Mouse (Mus musculus) liver, adult (tissue): ENCODE results near the gene Olfr424.

Source experiments
- GATA4 ChIP-seq: IDR thresholded peaks from 2 replicates; pipeline ENCODE4 v1.6.1; 2014; ENCODE audit warnings: mild to moderate bottlenecking, low read length; ENCODE audit not compliant: insufficient replicate concordance

Olfr424 gene

DNA sequence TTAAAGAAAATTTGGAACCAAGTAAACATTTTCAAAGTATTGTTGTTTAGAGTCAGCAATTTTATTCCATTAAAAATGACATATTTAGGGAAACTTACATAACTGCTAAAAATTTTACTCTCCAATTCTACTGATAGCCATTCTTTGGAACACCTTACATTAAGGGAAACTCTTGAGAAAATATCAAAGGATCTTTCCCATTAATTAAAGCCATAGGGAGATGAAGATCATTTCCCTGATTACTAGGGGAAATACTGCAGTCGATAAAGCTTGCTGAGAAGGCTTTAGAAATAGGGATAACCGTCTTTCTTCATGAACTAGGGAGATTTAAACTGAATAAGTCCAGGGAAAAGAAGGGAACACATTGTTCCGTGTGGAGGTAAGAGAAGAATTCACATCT is at the start of gene Olfr424:
TSS of gene Olfr424 (plus strand) at position 301 of the 400 bp plus-strand sequence.
- no peak for TF ChIP-seq GATA4

DNA sequence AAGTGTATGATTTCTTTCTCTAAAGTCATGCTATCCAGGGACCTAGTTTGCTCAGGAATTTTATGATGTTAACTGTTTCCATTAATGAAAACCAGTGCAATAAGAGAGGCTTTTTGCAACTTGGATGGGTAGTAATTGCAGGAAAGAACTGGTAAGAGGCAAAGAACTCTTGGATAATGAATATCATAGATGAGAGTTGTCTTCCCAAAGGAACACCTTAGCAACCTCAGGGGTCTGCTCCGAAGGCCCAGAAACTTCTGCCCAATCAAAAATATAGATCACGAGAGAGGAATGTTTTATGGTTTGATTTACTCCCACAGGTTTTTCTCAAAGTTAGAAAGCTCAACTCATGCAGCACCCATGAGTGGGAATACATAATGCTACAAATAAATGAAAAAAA is 47.3 kb upstream of the Olfr424 start, which contains the start of gene Olfr429:
TSS of gene Olfr429 (plus strand) at position 301 of the 400 bp plus-strand sequence.
- no peak for TF ChIP-seq GATA4

DNA sequence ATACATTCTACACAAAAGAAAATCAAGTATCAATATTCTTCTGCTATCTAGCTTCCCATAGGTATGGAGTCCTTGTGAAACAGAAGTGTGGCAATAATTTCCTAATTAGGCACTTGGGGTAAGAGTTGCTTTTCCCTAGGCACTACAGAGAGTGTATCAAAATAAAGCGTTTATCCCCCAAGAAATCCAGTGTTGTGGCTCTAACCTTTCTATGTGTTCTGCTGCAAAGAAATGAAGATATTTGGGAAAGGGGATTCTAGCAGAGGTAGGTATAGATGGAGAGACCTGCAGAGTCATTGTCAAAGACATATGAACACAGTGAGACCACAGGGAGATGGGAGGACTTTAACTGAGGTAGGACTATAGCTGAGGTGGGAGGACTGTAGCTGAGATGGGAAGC is 34.7 kb upstream of the Olfr424 start, which contains the start of gene Olfr427:
TSS of gene Olfr427 (plus strand) at position 301 of the 400 bp plus-strand sequence.
- no peak for TF ChIP-seq GATA4

DNA sequence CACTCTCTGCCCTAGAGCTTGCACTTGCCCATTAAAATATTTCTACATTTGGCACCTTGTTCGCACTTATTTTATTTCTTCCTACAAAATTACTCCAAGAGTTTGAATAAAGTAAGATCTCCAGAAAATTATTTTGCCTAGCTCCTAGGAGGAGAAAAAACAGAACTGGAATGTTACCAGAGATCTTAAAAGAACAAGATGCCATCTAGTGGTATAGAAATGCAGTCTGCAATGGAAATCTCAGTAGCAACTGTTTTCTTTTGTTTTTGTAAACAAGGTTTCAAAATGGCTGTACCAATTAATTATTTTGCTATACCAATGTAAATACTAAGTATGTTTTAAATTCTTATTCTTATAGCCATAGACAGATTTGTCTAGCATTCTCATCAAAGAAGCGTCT is 27.6 kb upstream of the Olfr424 start:
- TF ChIP-seq GATA4: no peak

DNA sequence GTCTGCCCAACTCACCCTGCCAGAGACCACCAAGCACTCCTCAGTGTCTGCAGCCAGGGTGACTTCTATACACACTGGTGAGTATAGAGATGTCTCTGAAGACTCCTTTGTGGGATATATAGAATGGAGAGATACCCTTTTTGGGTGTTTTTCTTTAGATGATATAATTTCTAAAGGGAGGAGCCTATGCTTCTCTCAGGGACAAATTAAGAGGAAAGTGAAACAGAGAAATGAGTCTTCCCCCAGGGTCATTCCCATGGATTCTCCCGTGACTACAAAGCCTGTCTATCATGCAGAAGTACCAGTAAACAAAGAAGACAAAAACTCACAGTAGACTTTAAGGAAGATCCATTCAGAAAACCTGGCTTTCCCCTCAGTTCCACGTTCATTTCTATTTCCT is 10.3 kb upstream of the Olfr424 start, which contains the start of gene Olfr231:
TSS of gene Olfr231 (minus strand) at position 101 of the 400 bp plus-strand sequence.
- TF ChIP-seq GATA4: no peak

DNA sequence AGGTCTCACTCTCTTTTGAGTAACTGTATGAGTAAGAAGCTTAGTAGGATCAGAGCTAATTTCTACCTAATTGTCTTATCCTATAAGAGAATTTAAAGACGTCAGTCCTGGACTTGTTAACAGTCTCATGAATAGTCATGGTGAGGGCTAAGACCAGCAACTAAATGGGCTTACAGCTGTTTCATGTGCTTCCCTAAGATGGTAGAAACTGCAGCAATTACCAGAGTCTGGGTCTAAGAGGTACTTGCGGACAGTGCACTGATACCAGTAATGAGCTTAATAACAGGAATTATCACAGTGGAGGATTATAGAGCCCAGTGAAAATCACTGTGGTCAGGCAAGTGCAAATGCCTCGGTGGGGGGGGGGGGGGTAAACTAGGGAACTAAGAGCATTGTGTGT is 682 bp downstream of the Olfr424 start:
- TF ChIP-seq GATA4: no peak

DNA sequence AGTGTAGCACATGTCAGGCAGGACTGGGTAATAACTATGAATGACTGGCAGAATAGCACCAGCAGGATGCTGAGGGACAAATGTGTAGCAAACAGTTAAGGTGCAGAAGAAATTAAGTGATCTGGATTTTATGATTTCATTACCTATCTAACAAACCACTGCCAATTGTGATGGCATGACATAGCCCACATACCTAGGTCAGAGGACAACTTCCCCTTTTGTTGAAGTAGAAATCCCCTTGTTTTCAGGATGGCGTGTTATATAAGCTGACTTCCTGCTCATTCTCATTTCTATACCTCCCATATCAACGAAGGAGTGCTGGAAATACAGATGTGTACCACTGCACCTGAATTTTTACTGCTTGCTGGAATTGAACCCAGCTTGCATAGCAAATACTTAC is 10.1 kb downstream of the Olfr424 start:
- TF ChIP-seq GATA4: no peak

DNA sequence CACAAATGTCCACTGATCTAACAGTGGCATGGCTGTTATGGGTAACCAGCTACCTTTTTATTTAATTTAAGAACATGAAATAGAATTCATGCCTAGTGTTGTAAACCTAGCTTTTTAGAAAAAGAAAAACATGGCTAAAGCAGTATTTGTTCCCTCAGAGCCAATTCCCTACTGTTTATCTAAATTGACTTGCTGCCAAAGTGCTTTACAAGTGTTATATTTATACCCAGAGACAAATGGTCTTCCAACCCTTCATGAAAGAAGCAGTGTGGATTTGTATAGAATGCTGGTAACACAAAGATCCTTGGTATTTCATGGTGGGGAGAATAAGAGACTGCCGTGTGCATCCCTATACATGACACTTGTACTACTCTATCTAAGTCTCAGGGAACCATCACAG is 15.4 kb downstream of the Olfr424 start:
- no peak for TF ChIP-seq GATA4

DNA sequence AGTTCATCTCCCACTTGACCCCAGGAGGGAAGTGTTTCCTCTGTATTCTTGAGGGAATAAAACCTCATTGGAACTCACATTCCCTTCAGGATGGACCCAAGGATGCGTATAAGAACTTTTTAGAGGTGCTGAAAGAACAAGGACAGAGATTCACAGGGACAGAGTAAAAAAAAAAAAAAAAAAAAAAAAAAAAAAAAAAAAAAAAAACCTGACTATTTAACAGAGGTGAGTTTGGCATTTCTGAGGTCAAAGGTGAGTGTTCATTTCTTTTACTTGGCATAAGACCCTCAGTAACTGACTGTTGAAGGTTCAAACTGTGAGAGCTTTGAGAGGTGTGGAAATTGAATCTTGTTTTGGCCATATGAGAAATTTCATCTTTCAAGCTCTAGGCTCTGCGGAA is 18.0 kb downstream of the Olfr424 start:
- TF ChIP-seq GATA4: no peak

DNA sequence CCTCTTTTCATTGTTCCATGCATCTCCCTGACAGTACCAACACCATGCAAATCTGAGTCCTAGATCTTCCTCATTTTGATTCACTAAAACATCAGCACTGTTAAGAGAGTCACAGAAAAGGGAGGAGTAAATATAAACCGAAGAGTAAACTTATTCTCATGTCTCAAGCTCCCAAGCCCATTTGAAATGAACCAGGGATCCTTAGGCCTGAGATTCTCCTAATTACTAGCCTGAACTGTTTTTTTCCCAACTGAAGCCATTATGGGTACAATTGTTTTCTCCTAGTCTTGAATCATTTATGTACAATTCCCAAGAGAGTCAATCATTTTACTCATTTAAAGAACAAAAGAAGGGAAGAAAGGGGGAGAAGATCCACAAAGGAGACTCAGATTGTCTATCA is 24.0 kb downstream of the Olfr424 start, which contains the start of gene Olfr420:
TSS of gene Olfr420 (plus strand) at position 301 of the 400 bp plus-strand sequence.
- no peak for TF ChIP-seq GATA4

DNA sequence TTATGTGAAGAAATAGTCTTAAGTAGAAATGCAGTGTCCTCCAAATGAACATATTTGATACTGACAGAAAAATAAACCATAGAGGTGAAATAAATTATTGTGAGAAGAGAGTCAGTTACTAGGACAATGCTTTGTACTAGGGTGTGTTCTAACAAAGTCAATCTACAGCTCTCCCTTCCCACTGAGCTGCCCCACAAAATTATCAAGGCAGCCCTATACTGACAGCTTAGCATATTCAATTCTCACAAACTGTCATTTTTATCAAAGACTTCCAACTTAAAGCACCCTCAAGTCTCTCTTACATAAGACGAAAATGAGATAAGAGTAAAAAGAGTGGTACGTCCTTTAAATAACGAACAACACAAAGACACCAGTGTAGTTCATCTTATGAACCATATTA is 26.3 kb downstream of the Olfr424 start:
- no peak for TF ChIP-seq GATA4

DNA sequence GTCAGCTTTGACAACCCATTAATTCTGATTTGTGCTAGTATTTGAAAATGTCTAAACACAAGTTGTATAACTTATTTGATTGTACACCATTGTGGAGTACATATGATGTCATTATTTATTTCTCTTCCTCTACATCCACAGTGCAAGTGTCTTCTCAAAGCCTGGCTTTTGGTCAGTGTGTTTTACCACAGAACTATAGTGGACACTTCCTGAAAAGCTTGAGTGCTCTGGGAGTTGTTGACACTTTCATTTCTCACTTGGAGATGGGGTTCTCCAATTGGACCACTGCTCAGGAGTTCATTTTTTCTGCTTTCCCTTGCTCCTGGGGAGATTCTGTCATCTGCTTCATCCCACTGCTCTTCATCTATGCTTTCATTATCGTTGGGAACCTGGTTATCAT is 27.2 kb downstream of the Olfr424 start:
- no peak for TF ChIP-seq GATA4

DNA sequence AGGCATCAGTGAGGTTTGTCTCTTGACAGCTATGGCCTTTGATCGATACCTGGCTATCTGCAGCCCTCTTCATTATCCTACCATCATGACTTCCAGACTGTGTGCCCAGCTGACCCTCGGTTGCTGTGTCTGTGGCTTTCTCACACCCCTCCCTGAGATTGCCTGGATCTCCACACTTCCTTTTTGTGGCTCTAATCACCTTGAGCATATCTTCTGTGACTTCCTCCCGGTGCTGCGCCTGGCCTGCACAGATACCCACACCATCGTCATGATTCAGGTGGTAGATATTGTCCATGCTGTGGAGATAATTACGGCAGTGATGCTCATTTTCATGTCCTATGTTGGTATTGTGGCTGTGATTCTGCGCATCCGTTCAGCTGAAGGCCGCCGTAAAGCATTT is 27.8 kb downstream of the Olfr424 start:
- TF ChIP-seq GATA4: no peak

DNA sequence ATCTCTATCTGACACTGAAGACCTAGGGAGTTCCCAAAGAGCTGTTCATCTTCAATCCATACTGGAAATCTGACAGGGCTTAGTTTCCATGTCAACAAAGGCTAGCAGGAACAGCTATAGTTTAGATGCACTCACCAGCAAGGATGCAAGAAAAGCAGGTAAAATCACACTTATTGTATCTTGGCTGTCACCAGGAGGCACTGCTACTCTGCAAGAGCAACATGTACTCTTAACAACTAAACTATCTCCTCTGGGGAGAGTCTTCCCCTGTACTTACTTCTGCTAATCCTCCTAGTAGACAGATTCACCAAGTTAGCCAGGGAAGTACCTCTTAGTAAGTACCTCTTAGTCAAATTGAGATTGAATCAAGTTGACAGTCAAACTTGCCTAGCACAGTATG is 37.7 kb downstream of the Olfr424 start:
- TF ChIP-seq GATA4: no peak

DNA sequence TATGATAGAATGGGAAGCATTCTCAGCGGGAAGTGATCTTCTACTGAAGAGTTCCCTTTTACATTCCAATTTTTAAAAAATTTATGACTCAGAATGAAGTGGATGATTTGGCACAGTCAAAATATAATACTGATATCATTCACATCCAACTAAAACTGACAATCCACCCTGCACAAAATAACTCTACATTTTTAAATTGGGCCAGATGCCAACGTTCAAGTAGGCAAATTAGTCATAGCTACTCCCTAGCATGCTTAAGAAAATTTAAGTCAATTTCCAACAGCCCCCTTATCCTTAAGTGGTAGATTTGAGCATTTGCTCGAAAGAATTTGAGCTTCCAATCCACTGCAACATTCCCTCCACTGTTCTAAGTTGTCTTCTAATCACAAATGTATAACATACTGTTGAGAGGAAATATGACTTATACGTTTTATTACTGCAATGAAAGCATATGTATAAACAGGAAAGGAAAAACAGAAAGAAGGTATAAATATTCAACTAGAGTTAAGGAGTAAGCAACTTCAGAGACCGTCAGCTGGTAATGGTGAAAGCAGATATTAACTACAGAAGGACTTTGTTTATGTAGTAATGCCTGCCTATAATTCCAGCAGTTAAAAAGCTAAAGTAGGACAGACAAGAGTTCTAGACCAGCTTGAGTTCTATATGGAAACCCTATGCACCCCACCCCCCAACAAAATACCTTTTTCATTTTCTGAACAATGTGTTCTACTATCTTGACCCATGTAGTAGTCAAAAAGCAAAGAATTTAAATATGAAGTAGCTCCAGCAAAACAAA is 39.6 kb downstream of the Olfr424 start:
- no peak for TF ChIP-seq GATA4

DNA sequence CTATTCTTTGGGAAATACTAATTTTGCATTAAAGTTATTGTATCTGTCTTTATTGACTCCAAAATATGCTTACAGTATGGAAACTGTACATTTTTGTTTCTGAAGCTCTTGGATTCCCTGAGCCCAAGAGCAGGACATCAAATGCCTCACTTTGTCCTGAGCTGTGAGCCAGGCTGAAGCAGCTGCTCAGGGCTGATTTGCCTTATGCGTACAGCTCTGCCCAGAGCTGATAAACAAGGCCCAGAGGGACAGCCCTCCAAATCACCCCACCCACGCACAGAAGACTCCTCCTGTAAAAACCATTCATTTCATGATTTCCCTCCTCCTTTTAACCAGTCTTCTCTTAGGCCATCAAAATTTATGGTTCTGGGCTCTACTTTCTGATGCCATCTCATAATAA is 40.2 kb downstream of the Olfr424 start:
- TF ChIP-seq GATA4: no peak

DNA sequence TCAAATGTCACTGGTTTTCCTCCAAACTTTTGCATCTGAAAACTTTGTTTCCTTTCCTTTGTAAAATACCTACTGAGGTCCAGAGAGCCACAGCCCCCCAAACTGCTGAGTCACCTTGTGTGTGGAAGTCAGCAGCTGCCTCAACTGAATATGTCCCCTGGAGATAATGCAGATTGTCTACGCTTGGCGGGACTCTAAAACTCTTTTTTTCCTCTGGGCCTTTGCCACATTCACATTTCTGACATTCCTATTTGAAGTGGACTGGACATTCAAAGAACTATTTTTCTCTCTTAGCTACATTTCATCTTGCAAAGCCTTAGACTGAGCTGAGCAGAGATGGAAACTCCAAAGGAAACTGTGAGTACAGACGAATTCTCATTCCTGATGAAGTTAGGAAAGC is 41.3 kb downstream of the Olfr424 start, which contains the start of gene Spta1:
TSS of gene Spta1 (plus strand) at position 172 of the 400 bp plus-strand sequence.
- TF ChIP-seq GATA4: no peak
